Mouse (Mus musculus): ENCODE measurements around the gene Odf3. TPM values are rescaled to one million over a fixed set of nuclear protein-coding genes. Genes with fewer than 3 reads are reported as not detected.

Odf3 gene
- total RNA-seq (2021) = not detected
- long read RNA-seq, experiment 1 = 0 reads
- long read RNA-seq, experiment 2 = 0 reads

DNA sequence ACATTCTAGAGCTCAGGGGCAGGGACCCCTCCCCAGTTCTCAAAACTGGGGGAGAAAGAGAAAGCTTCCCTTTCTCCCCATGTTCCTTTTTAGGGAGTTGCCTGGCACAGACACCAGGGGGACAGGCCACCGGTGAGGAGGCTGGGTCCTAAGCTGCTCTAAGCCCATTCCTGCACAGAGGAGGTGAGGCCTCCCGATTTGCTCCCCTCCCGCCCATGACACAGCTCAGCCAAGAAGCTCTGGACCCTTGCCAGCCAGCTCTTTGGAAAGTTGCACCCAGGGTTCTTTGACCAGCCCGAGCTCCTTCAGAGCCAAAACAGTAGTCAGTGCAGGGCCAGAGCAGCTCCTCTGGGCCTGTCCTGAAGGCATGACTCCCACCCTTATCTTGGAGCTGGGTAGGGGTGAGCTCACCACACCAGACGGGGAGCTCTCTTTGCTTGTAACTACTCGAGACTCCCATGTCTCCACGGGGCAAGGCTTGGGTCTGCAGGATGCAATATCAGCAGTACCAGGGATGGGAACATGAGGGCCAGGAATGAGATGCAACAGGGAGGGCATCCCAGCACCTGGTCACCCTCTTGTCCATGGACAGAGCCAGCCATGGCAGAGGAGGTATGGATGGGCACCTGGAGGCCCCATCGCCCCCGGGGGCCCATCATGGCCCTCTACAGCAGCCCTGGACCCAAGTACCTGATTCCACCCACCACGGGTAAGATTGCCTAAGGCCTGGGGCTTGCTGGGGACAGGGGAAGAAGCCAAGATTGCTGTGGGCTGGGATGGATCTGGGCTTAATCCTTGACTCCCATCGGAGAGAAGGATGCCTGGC, at the start of gene Odf3:
Odf3 (plus strand) TSS at position 51 of the 826 bp plus-strand sequence.
- DNase-seq = no peak

GRCm38 (mm10) chr7:140798212-140798611, 49.4 kb upstream of the Odf3 start:
- no peak for DNase-seq
- intact Hi-C loops (cut with DNase I; ENCODE audit: low total_unique reads) = no loop called here

More for the DNA sequence above, at the start of gene Odf3:
- intact Hi-C loops (cut with DNase I; ENCODE audit: low total_unique reads) = no loop called here

DNA sequence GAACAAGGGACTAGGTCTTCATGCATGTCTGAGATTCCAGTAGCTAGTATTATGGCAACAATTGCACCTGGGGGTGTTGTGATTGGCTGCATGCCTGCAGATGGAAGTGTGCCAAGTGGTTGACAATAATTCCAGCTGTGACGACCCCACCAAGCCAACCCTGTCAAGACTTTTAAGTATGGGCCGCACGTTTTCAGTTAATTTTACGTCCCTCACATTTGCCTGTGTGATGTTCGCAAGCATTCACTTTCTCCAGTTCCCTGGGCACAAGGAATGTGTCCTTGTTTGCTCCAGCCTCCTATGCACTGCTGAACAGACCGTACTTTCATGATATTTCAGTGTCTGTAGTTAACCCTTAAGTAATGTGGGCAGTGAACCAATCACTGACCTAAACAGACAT, 45.0 kb upstream of the Odf3 start:
- intact Hi-C loops (cut with DNase I; ENCODE audit: low total_unique reads) = no loop called here
- DNase-seq = no peak

DNA sequence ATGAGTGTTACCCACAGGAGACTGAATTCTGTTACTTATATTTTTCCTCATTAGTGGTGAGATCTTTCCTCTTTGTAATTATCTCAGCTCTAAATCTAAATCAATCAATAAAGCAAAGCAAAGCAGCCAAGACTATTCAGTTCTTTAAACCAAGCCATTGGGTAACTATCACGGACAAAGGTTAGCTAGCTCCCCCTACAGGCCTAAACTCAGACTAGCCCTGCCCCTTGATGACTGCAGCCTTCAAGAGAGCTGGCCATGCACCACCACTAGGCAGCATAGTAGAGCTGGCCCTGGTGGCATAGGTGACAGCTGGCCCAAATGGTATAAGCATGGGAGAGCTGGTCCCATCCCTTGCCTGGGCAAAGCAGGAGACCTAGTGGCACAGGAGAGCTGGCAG, 41.9 kb upstream of the Odf3 start:
- intact Hi-C loops (cut with DNase I; ENCODE audit: low total_unique reads) = no loop called here
- no peak for DNase-seq

DNA sequence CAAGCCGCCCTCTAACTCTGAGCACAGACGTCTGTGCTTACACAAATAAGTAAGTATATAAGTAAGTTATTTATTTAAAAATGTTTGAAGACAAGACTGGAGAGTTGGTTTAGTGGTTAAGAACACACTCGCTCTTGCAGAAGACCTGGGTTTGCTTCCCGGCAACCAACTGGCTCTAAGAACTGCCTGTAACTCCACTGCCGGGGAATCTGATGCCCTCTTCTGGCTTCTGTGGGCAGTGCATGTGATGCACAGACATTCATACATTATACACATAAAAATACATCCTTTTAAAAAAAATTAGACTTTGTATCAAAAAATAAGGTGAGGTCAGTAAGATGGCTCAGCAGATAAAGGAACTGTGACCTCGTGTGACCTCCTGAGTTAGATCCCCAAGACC, 37.1 kb upstream of the Odf3 start:
- intact Hi-C loops (cut with DNase I; ENCODE audit: low total_unique reads) = no loop called here
- no peak for DNase-seq

GRCm38 (mm10) chr7:140811714-140812113, 35.9 kb upstream of the Odf3 start:
- DNase-seq = no peak
- intact Hi-C loops (cut with DNase I; ENCODE audit: low total_unique reads) = no loop called here

- intact Hi-C loops (cut with DNase I; ENCODE audit: low total_unique reads) = no loop called here
- DNase-seq = no peak
Observed at GRCm38 (mm10) chr7:140812850-140813249, 34.8 kb upstream of the Odf3 start.

DNA sequence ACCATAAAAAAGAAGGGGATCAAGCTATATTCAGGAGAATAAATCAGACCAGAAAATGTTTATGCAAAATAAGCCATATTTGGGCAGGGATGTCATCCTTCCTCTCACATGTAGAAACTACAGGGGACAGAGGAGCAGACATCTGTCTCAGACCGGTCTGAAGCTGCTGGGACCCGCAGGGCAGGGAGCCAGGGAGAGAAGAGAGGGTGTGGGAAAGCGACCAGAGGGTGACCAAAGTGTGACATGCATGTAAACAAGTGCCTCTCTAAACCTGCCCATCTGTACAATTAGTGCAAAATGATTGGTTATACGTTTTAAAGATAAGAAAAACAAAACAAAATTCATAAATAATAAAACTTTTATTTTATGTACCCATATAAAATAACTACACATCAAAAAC, 27.4 kb upstream of the Odf3 start:
- intact Hi-C loops (cut with DNase I; ENCODE audit: low total_unique reads) = no loop called here
- no peak for DNase-seq

DNA sequence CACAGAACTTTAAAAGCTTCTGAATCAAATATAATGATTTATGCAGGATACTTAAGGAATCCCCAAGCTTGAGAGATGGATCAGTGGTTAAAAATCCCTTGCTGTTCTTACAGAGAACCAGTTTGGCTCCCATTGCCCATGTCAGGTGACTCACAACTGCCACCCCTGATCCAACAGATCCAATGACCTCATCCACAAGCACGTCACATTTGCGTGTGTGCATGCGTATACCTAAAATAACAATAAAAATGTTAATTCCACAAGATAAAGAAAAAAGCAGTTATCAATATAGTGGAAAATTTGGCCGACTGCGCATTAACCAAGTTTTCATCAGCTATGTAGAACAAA, 26.3 kb upstream of the Odf3 start:
- DNase-seq = no peak
- intact Hi-C loops (cut with DNase I; ENCODE audit: low total_unique reads) = no loop called here

GRCm38 (mm10) chr7:140821653-140822329, 25.8 kb upstream of the Odf3 start, which contains the start of gene Zfp941:
Gene Zfp941, minus strand, starts transcription at chr7:140822178.
- intact Hi-C loops (cut with DNase I; ENCODE audit: low total_unique reads) = no loop called here
- no peak for DNase-seq

- intact Hi-C loops (cut with DNase I; ENCODE audit: low total_unique reads) = no loop called here
- DNase-seq = no peak
Observed at GRCm38 (mm10) chr7:140822731-140823130, 24.9 kb upstream of the Odf3 start.

DNA sequence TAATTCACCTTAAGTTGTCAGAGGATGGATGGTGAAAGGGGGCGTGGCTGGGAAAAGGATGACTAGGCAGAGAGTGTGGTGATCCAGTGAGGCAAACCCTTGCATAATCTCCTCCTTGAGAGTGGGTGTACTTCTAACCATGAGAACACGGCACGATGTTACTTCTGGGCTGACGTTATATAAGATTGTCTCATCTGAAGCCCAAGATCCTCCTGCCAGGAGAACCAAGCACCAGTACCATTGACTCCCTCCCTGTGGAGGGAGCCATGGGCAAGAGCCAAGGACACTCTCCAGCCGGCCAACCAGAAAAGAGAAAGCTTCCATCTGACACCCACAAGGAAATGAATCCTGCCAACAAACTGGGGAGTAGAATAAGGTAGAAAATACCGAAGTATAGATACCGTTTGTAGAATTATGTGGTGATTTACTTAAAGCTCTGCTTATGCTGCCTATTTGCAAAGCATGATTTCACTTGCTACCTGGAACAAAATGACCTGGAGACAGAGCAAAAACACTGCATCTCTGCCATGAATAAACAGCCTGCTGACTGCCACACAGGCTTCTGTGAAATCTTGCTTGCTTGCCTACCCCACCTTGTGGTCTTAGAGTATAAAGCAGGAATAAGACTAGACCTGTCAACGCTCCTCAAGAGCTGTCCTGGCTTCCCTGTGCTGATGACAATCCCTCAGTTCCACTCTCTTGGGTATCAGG, 19.3 kb upstream of the Odf3 start:
- DNase-seq = no peak

DNA sequence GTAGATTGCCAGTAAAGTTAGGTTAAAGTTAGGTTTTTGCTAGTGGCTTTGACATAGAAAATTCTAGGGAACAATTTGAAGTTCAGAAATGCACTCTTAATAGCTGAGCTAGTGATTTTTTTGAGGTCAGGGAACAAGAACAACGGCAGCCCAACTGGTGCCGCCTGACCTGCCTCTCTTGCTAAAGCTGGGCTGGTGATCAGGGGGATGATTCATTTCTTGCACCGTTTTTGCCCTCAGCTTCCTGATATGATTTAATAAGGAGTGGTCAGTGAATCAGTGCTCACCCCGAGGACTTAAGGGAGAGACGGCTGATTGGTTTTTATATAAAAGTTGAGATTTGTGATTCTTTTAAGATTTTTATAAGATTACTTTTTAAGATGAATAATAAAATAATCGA, 16.2 kb upstream of the Odf3 start:
- intact Hi-C loops (cut with DNase I; ENCODE audit: low total_unique reads) = no loop called here

More for the DNA sequence above, 19.3 kb upstream of the Odf3 start:
- intact Hi-C loops (cut with DNase I; ENCODE audit: low total_unique reads) = no loop called here

GRCm38 (mm10) chr7:140833341-140833740, 14.3 kb upstream of the Odf3 start:
- DNase-seq = no peak
- intact Hi-C loops (cut with DNase I; ENCODE audit: low total_unique reads) = no loop called here

More for the DNA sequence above, 16.2 kb upstream of the Odf3 start:
- DNase-seq = no peak

DNA sequence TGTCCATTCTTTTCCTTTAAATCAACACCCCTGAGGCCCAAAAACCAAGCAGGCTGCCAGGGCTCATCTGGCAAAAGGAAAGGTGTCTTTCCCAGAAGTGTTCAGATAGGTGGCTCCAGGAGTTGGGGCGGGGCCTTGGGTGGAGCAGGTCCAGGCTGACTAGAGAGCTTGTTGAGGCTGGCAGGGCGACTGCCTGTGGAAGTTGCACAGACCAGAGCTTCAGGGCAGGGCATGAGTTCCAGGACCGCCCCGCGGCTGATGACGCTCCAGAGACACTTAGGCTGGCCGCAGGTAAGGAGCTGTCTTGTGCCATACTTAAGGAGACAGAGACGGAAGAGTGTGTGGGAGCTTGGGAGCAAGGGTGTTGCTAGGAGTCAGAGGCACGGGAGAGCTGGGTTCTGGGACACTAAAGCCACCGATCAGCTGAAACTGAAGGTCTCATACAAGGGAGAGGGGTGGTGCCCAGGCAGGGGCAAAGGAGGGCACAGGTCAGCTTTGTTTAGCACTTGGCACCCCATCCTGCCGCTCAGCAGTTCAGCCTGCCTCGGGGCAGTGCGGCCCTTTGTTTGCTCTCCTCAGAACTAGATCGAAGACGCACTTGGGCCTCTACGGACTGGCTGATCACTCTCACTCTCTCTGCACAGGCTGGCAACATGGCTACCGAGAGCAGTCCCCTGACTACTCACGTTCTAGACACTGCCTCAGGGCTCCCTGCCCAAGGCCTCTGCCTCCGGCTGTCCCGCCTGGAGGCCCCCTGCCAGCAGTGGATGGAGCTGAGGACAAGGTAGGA, 12.4 kb upstream of the Odf3 start, which contains the start of gene Urah:
Urah (plus strand) TSS at position 51 of the 790 bp plus-strand sequence.
- no peak for DNase-seq
- intact Hi-C loops (cut with DNase I; ENCODE audit: low total_unique reads) = no loop called here

DNA sequence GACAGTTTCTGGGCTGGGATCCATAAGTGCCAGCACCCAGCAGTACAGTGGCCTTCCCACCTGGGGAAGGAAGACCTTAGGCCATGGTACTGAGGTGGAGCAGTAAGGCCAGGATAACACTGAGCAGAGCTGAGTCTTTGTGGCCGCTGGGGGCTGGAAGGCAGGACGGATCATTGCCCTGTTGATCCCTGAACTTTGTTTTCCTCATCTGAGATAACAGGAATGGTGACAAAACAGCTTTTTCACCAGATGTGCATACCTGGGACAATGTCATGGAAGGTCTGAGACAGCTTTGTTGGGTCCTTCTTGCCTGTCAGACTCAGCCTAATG, 11.9 kb upstream of the Odf3 start:
- intact Hi-C loops (cut with DNase I; ENCODE audit: low total_unique reads) = no loop called here
- DNase-seq = no peak

DNA sequence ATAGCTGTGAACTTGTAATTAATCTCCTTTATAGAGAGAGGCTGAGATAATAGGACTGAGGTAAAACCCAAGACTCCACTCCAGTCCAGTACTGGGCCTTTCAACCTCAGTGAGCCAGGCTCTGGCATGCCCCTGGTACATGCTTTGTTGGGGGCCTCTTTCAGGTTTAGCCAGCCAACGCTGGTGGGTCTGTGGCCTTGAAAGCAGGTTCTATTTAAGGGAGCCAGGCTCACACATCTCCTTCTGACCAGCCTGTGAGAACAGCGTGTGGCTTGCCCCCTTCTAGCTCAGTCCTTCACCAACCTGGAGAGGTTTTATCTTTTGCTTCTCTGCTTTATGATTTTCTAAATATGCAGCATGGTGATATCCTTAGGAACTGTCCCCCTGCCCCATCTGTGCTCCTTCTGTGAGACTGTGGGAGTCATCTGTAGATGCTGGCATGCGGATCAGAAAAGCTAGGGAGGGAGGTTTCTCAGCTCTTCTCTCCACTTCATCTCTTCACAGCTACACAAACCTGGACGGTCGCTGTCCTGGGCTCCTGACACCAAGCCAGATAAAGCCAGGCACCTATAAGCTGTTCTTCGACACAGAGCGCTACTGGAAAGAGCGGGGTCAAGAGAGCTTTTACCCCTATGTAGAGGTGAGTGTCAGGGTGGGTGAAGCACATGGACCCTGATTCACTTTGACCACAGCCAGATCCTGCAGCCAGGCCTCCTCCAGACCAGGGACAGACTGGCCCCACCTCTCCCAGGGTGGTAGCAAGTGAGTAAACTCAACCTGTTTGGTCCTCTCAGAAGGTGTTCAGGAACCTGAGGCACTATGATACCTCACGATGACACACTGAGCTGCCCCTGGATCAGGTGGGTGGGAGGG, 11.1 kb upstream of the Odf3 start:
- intact Hi-C loops (cut with DNase I; ENCODE audit: low total_unique reads) = no loop called here
- no peak for DNase-seq

DNA sequence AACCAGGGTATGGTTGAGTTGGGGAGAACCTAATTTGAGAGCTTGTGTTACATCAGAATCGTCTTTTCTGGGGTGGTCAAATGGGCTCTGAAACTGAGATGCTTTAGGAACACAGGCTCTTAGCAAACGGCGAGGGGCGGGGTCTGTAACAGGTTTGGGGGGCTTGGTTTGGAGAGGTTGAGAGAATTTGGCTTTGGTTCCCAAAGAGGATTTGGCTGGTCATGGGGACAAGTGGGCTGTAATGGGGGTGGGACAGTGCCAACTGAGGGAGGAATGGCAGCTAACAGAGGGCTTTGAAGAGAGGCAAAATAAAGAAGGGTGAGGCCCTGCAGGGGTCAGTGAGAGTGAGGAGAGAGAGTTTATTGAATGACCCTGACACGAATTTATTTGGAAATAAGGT, 8.0 kb upstream of the Odf3 start:
- DNase-seq = no peak
- intact Hi-C loops (cut with DNase I; ENCODE audit: low total_unique reads) = no loop called here
